Mouse (Mus musculus): ENCODE data around the gene Pagr1b. TPM values are rescaled to one million over a fixed set of nuclear protein-coding genes. Genes with fewer than 3 reads are reported as not detected.

Pagr1b gene
- total RNA-seq, 2 experiments from 2014 or later = 3.0 TPM; not detected in 1

GRCm38 (mm10) chr7:127020031-127020430 lies 3.7 kb upstream of the Pagr1b start:
- DNase-seq = no peak

- DNase-seq = no peak
Observed at GRCm38 (mm10) chr7:127019306-127019960, 3.1 kb upstream of the Pagr1b start.

GRCm38 (mm10) chr7:127018416-127019305 lies 2.4 kb upstream of the Pagr1b start:
- no peak for DNase-seq

GRCm38 (mm10) chr7:127017950-127018345 lies 1.7 kb upstream of the Pagr1b start:
- DNase-seq = no peak

GRCm38 (mm10) chr7:127016971-127017949 lies 976 bp upstream of the Pagr1b start, which contains the start of gene Pagr1a:
TSS of gene Pagr1a (minus strand) at chr7:127017352.
- peak; percentile 97 for DNase-seq

- DNase-seq = peak; percentile 76 to 79
Observed at GRCm38 (mm10) chr7:127016486-127016938, 228 bp upstream of the Pagr1b start.

GRCm38 (mm10) chr7:127016081-127016480 lies 203 bp downstream of the Pagr1b start:
- DNase-seq = peak; percentile 69 to 79

- DNase-seq = no peak
Observed at GRCm38 (mm10) chr7:127014993-127015392, 1.3 kb downstream of the Pagr1b start.

GRCm38 (mm10) chr7:127014320-127014719 lies 2.0 kb downstream of the Pagr1b start, which contains the start of gene Mvp:
TSS of gene Mvp (minus strand) at chr7:127014621.
- DNase-seq = peak; percentile 82 to 87

GRCm38 (mm10) chr7:127013385-127013784 lies 2.9 kb downstream of the Pagr1b start:
- no peak for DNase-seq

- no peak for DNase-seq
Observed at GRCm38 (mm10) chr7:127012845-127013244, 3.4 kb downstream of the Pagr1b start.

GRCm38 (mm10) chr7:127012374-127012773 lies 3.9 kb downstream of the Pagr1b start:
- DNase-seq = peak in 1 of 2 experiments; percentile 50

- no peak for DNase-seq
Observed at GRCm38 (mm10) chr7:127011717-127012116, 4.6 kb downstream of the Pagr1b start.

- no peak for DNase-seq
Observed at GRCm38 (mm10) chr7:127011051-127011450, 5.2 kb downstream of the Pagr1b start.

- no peak for DNase-seq
Observed at GRCm38 (mm10) chr7:127009307-127010085, 6.8 kb downstream of the Pagr1b start.

- DNase-seq = peak; percentile 66 to 69
Observed at GRCm38 (mm10) chr7:127008239-127009019, 7.9 kb downstream of the Pagr1b start.

- no peak for DNase-seq
Observed at GRCm38 (mm10) chr7:127007313-127008024, 8.8 kb downstream of the Pagr1b start.

- no peak for DNase-seq
Observed at GRCm38 (mm10) chr7:127004122-127004875, 12.0 kb downstream of the Pagr1b start.

- no peak for DNase-seq
Observed at GRCm38 (mm10) chr7:127003620-127004019, 12.7 kb downstream of the Pagr1b start.

Data from adrenal gland, postnatal 36 days (tissue).